Mouse (Mus musculus) gastrocnemius, adult 2 months (tissue): Measurements from ENCODE around the gene Rpl18a. TPM values are rescaled to one million over a fixed set of nuclear protein-coding genes. Genes with fewer than 3 reads are reported as not detected.
"Not testable (repeated sequence)": the region's sequence is repeated elsewhere in the genome, so short reads cannot be mapped to it uniquely, and the experiment has no call there.

Experiments used
- DNase-seq: peaks from one replicate; pipeline ENCODE4 v3.0.0; 2022
- H3K27ac ChIP-seq: fragments of 200-600 bp; 2 replicates; pipeline ENCODE4 v1.8.1; 2022; ENCODE audit warnings: mild to moderate bottlenecking
- H3K4me3 ChIP-seq: fragments of 200-600 bp; 2 replicates; pipeline ENCODE4 v1.8.1; 2022; ENCODE audit warnings: mild to moderate bottlenecking, moderate library complexity
- CTCF ChIP-seq: fragments of 200-600 bp; IDR thresholded peaks from 2 replicates; pipeline ENCODE4 v1.8.1; 2022; ENCODE audit warnings: antibody characterized with exemption, mild to moderate bottlenecking, moderate library complexity
- intact Hi-C: fragments of 180-260 bp; cut with DNase I; formaldehyde crosslinking; loops from one replicate; pipeline ENCODE4 v1.15.1; 2025
- total RNA-seq, 2 experiments: library from RNA; stranded (reverse); gene quantifications; 2 replicates each; pipeline ENCODE4 v1.2.3; 2021

The Rpl18a gene
- total RNA-seq, 2 experiments from 2014 or later = 932 to 1,039 TPM

DNA sequence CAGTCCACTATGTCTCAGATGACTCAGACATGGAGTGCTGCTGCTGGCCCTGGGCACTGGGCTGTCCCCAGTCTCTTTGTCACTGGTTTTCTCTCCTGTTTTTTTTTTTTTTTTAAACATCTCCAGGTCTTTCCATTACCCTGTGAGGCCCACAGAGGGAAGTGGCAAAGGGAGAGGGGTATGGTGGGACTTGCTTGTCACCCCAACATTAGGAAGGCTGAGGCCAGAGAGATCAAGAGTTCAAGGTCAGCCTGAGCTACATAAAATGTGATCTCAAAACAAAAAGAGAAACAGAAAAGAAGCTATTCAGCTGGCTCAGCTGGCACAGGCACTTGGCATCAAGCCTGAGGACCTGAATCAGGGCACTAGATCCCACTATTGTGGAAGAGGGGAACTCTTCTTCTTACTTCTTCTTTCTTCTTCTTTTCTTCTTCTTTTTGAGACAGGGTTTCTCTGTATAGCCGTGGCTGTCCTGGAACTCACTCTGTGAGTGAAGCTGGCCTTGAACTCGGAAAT, 3.7 kb upstream of the Rpl18a start:
- DNase-seq = no peak
- Histone ChIP-seq H3K4me3 (no peak overlapping the region), H3K27ac (no peak overlapping the region)
- no peak for TF ChIP-seq CTCF
- intact Hi-C loops = no loop called here

DNA sequence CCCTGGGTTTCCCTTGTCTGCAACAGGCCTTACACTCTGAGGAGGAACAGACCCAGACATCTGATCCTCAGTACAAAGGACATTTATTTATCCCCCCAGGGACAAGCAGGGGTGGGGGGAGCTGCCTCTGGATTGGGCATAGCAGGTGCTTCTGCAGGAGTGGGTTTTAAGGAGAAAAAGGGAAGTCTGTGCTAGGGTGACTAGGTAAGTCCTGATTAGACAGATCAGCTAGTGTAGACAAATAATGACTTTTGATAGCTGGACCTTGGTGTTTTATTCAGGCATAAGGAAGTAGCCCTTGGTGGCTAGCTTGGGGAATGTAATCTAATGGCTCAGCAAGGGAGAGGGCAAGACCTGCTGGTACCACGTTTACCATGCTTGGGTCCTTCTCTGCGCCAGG, 2.0 kb upstream of the Rpl18a start:
- no peak for TF ChIP-seq CTCF
- H3K4me3 ChIP-seq = no peak overlapping the region
- intact Hi-C loops = loop anchor here (2.0 kb wide), 1 partner anchor 66 kb away; no protein-coding TSS in a partner anchor
- no peak overlapping the region for H3K27ac ChIP-seq
- no peak for DNase-seq

DNA sequence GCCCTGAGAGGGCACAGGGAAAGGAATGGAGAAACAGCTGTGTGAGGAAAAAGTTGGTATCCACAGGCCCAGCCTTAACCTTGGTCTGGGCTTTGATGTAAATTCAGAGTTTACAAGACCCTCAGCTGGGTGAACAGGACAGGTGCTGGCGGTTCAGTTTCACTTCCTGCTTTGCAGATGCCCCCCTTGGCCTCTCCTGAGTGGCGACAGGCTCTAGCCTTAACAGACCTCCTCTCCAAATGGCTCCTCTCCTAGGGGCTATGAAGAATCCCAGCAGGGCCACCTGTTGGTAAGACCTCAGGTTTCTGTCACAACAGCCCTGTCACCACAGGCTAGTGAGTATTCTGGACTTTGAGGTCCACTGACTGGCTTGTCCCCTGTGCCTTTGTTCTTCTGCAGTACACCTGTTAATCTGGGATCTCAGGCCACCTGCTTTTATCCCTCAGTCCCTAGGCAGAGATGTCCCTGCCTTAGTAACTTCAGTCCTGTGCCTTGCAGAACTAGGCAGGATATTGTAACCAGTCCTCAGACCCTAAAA, 1.5 kb upstream of the Rpl18a start:
- no peak for TF ChIP-seq CTCF
- no peak overlapping the region for H3K4me3 ChIP-seq
- intact Hi-C loops = loop anchor here (2.0 kb wide), 1 partner anchor 66 kb away; no protein-coding TSS in a partner anchor
- no peak for DNase-seq
- H3K27ac ChIP-seq = no peak overlapping the region

DNA sequence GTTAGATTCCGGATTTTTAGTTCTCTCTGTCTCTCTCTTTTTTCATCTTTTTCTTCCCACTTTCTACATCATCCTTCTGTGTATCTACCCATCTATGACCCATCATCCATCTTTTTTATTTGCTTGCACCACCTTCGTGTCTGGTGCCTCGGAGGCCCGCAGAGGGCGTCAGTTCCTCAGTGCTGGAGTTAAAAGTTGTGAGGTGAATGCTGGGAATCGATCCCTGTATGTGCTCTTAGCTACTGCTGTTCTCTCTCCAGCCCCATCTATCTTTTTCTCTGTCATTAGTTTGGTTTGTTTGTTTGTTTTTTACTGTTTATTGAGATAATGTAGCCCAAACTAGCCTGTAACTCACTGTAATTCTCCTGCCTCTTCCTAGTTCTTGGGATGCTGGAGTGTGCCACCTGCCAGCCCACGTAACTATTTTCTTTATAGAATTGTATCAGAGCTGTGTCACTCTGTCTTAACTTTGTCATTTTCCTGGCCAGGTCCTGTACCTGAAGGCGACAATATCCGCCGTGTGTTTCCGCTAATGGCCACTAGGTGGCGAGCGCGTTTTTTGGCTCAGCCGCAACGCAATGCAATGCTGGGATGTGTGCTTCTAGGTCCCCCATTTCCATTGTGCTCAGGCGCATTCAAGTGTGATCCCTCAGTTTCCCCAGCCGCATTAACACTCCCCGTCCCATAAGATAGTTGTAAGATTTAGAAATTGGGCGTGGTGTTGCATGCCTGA, 635 bp upstream of the Rpl18a start:
- DNase-seq = peak; percentile 87
- peak overlapping the region; percentile 99 for H3K27ac ChIP-seq
- peak; percentile 80 for TF ChIP-seq CTCF
- H3K4me3 ChIP-seq = peak overlapping the region; percentile 90
- intact Hi-C loops = loop anchor here (2.0 kb wide), 1 partner anchor 67 kb away; no protein-coding TSS in a partner anchor

- no peak for DNase-seq
- H3K27ac ChIP-seq = peak overlapping the region; percentile 99
- intact Hi-C loops = no loop called here
- H3K4me3 ChIP-seq = peak overlapping the region; percentile 90
- no peak for TF ChIP-seq CTCF
These were observed 744 bp downstream of the Rpl18a start for GRCm38 (mm10) chr8:70896316-70897020.

DNA sequence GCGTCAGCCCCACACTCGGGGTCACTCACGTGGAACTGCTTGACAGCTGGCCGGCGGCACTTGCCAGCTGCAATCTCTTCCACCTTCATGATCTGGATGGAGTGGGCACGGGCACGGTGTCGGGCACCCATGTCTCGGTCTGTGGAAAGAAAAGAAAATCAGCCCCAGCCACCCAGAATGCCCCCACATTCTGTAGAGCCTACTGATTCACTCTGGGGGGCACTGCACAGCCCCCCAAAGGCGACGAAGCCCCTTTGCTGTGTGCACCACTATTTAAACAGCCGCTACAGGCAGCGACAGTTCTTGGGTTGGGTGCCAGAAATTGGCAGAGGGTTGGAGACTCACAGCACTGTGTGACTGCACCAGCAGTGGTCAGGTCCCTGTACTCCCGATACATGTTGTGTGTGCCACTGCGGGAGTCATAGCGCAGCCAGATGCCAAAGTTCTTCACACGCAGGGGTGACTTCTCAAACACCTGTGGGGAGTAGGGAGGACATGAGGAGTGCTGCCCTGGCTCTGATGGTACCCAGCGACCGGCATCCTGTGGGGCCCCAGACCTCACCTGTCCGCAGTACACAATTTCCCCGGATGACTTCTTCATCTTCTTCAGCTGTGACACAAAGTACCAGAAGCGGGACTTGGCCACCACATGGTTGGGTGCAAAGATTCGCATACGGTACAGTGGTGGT, 1.5 kb downstream of the Rpl18a start:
- DNase-seq, intact Hi-C loops, H3K27ac ChIP-seq: not testable (repeated sequence)
- peak overlapping the region; percentile 90 for H3K4me3 ChIP-seq

- Histone ChIP-seq H3K4me3 (no peak overlapping the region), H3K27ac (no peak overlapping the region)
- TF ChIP-seq CTCF = no peak
- intact Hi-C loops = no loop called here
- no peak for DNase-seq
These were observed 2.3 kb downstream of the Rpl18a start for GRCm38 (mm10) chr8:70894771-70895545.

DNA sequence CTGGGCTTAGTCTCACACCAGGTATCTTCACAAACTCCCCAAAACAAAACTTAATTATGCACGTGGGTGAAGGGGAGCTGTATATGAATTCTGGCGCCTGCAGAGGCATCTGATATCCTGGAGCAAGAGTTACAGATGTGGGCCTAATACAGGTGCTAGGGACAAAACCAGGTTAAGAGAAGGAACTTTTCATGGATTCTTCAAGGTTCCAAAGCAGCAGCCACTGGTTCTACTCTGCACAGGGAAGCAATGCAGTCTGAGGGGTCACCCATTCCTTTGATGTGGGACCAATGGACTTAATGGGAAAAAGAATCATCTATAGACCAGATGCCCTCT, 2.9 kb downstream of the Rpl18a start:
- no peak for TF ChIP-seq CTCF
- Histone ChIP-seq H3K4me3 (no peak overlapping the region), H3K27ac (no peak overlapping the region)
- intact Hi-C loops = no loop called here
- DNase-seq = no peak

- Histone ChIP-seq H3K27ac (no peak overlapping the region), H3K4me3 (no peak overlapping the region)
- peak; percentile 78 for DNase-seq
- TF ChIP-seq CTCF = peak; percentile 79
- intact Hi-C loops = loop anchor here (2.0 kb wide), 1 partner anchor 19 kb away; no protein-coding TSS in a partner anchor
These were observed 3.4 kb downstream of the Rpl18a start for GRCm38 (mm10) chr8:70893656-70894384.

- TF ChIP-seq CTCF = no peak
- Histone ChIP-seq H3K27ac (no peak overlapping the region), H3K4me3 (peak overlapping the region; percentile 26)
- no peak for DNase-seq
- intact Hi-C loops = loop anchor here (2.0 kb wide), 1 partner anchor 18 kb away; no protein-coding TSS in a partner anchor
These were observed 4.1 kb downstream of the Rpl18a start for GRCm38 (mm10) chr8:70892896-70893655.
